Mouse (Mus musculus) naive thymus-derived CD4-positive, alpha-beta T cell, adult 2 months (primary cell): ENCODE results near the gene Lrrc1.

Experiments used
- DNase-seq: peaks from one replicate; pipeline ENCODE4 v3.0.0-alpha.2; 2011; ENCODE audit warnings: low read depth

Lrrc1 gene

GRCm38 (mm10) chr9:77463861-77464260, 80.8 kb downstream of the Lrrc1 start:
- no peak for DNase-seq

- no peak for DNase-seq
Observed at GRCm38 (mm10) chr9:77463195-77463594, 81.5 kb downstream of the Lrrc1 start.

GRCm38 (mm10) chr9:77461371-77461915, 83.2 kb downstream of the Lrrc1 start:
- no peak for DNase-seq

GRCm38 (mm10) chr9:77460408-77460807, 84.3 kb downstream of the Lrrc1 start:
- DNase-seq, result no peak

- no peak for DNase-seq
Observed at GRCm38 (mm10) chr9:77459365-77459764, 85.3 kb downstream of the Lrrc1 start.

GRCm38 (mm10) chr9:77456169-77456826, 88.4 kb downstream of the Lrrc1 start:
- DNase-seq, result peak; percentile 67

GRCm38 (mm10) chr9:77455439-77456168, 89.1 kb downstream of the Lrrc1 start:
- DNase-seq, result no peak

GRCm38 (mm10) chr9:77452046-77452807, 92.4 kb downstream of the Lrrc1 start:
- no peak for DNase-seq

GRCm38 (mm10) chr9:77450447-77450846, 94.2 kb downstream of the Lrrc1 start:
- no peak for DNase-seq

- no peak for DNase-seq
Observed at GRCm38 (mm10) chr9:77444876-77445275, 99.8 kb downstream of the Lrrc1 start.

- DNase-seq, result no peak
Observed at GRCm38 (mm10) chr9:77439371-77439770, 105.3 kb downstream of the Lrrc1 start.

GRCm38 (mm10) chr9:77438836-77439271, 105.8 kb downstream of the Lrrc1 start:
- DNase-seq, result no peak

- DNase-seq, result no peak
Observed at GRCm38 (mm10) chr9:77437131-77437530, 107.5 kb downstream of the Lrrc1 start.

- no peak for DNase-seq
Observed at GRCm38 (mm10) chr9:77434965-77435364, 109.7 kb downstream of the Lrrc1 start.

GRCm38 (mm10) chr9:77433476-77433875, 111.2 kb downstream of the Lrrc1 start:
- no peak for DNase-seq

- no peak for DNase-seq
Observed at GRCm38 (mm10) chr9:77432030-77432429, 112.6 kb downstream of the Lrrc1 start.

- peak; percentile 22 for DNase-seq
Observed at GRCm38 (mm10) chr9:77430413-77431087, 114.1 kb downstream of the Lrrc1 start.

- DNase-seq, result no peak
Observed at GRCm38 (mm10) chr9:77429230-77430015, 115.2 kb downstream of the Lrrc1 start.

GRCm38 (mm10) chr9:77428748-77429140, 115.9 kb downstream of the Lrrc1 start:
- no peak for DNase-seq

GRCm38 (mm10) chr9:77428115-77428747, 116.4 kb downstream of the Lrrc1 start:
- no peak for DNase-seq
